13 mouse cellular contexts compared by ENCODE assay signal in the genomic region with DNA sequence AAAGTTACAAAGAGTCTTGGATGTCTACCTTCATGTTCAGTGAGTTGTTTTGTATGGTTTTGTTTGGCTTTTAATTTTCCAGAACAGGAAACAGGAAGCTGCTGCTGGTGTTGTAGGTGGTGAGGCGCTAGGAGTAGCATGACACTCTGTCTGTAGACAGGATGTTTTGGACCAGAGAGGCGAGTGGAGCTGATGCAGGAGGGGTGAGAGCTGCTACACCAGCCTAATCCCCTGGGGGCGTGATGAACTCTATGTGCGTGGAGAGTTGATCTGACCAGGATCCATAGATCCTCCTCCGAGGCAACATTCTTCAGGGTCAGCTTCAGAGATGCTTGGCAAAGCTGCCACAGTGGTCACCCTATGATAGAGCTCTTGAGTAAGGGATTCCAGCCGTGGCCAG. TPM values are rescaled to one million over a fixed set of nuclear protein-coding genes. Genes with fewer than 3 reads are reported as not detected.
DNase-seq lines count a peak whose midpoint lies in the region; ATAC-seq and TF ChIP-seq lines count a peak whose summit lies in the region.
"Had no signal": no experiment of that assay in that cellular context is flagged by ENCODE, and none has a peak within 500 bp of the region (broad histone marks: within the 10 kb centered on the region; RNA-seq: fewer than 3 reads in every experiment).

No protein-coding gene starts in this region.

- no peaks in the 10 kb centered on the region for H3K36me3 ChIP-seq in kidney, adult 2 months (ENCODE audit: control insufficient read depth, insufficient read depth, low read length)
- no peaks in the 10 kb centered on the region for H3K36me3 ChIP-seq in kidney, embryonic 14.5 days (ENCODE audit: control insufficient read depth, insufficient read depth, low read length)
- H3K36me3 ChIP-seq in heart, embryonic 15.5 days: no peaks in the 10 kb centered on the region
- no peaks in the 10 kb centered on the region for H3K36me3 ChIP-seq in lung, postnatal 0 days (ENCODE audit: insufficient read depth, low read length)
- peaks cover 96% of the 10 kb centered on the region for H3K36me3 ChIP-seq in midbrain, embryonic 10.5 days
- H3K36me3 ChIP-seq: embryonic facial prominence, embryonic 13.5 days had no signal

- no peaks in the 10 kb centered on the region for H3K4me1 ChIP-seq in kidney, adult 2 months (ENCODE audit: control insufficient read depth, insufficient read depth, low read length)
- H3K4me1 ChIP-seq in kidney, embryonic 14.5 days (ENCODE audit: control insufficient read depth, insufficient read depth, low read length): no peaks in the 10 kb centered on the region
- peaks cover 24% of the 10 kb centered on the region for H3K4me1 ChIP-seq in heart, embryonic 15.5 days (replicated peaks)
- H3K4me1 ChIP-seq in lung, postnatal 0 days (ENCODE audit: insufficient read depth, low read depth, low read length): no peaks in the 10 kb centered on the region
- peaks cover 36% of the 10 kb centered on the region for H3K4me1 ChIP-seq in midbrain, embryonic 10.5 days

- H3K27ac ChIP-seq in kidney, adult 2 months (ENCODE audit: insufficient read depth, low read depth, low read length): peak overlapping the region; percentile 51; the same call in 1 of the 2 replicates
- no peak overlapping the region for H3K27ac ChIP-seq in kidney, embryonic 14.5 days (ENCODE audit: low read depth, low read length)
- peak overlapping the region; percentile 53; the same call in 1 of the 2 replicates for H3K27ac ChIP-seq in heart, embryonic 15.5 days
- no peak overlapping the region for H3K27ac ChIP-seq in lung, postnatal 0 days (ENCODE audit: low read length)
- no peak overlapping the region for H3K27ac ChIP-seq in midbrain, embryonic 10.5 days (replicated peaks)
- H3K27ac ChIP-seq: neural tube, embryonic 12.5 days had no signal

- 61% methylated on average over 6 of the region's 6 CpGs for WGBS in kidney, adult 2 months
- 71% methylated on average over 6 of the region's 6 CpGs for WGBS in kidney, embryonic 14.5 days
- 47% methylated on average over 6 of the region's 6 CpGs for WGBS in heart, embryonic 15.5 days
- 50% methylated on average over 6 of the region's 6 CpGs for WGBS in lung, postnatal 0 days
- 77% methylated on average over 6 of the region's 6 CpGs for WGBS in midbrain, embryonic 10.5 days

- ATAC-seq in kidney, embryonic 14.5 days (ENCODE audit: low FRiP score, low TSS enrichment): no peak
- peak; percentile 54; the same call in 1 of the 2 replicates for ATAC-seq in heart, embryonic 15.5 days (replicated peaks; ENCODE audit: insufficient number of reproducible peaks, insufficient read depth, low FRiP score, low read depth)
- peak; percentile 66 for ATAC-seq in lung, postnatal 0 days

- H3K9ac ChIP-seq in kidney, embryonic 14.5 days (ENCODE audit: low read depth, low read length): no peak overlapping the region
- H3K9ac ChIP-seq in heart, embryonic 15.5 days: no peak overlapping the region
- H3K9ac ChIP-seq in lung, postnatal 0 days (replicated peaks; ENCODE audit: low read depth): no peak overlapping the region
- H3K9ac ChIP-seq: embryonic facial prominence, embryonic 13.5 days; neural tube, embryonic 12.5 days had no signal

- peak; percentile 71 for DNase-seq in kidney, adult 2 months
- peak; percentile 34 for DNase-seq in heart, postnatal 4 days
- no peak for DNase-seq in lung, postnatal 0 days (ENCODE audit: low spot score)
- no peak for DNase-seq in cerebellum, adult 18-20 months
- no peak for DNase-seq in midbrain, embryonic 10.5 days (ENCODE audit: low spot score)
- DNase-seq in urinary bladder, postnatal 36 days (ENCODE audit: low spot score in 2 of 2): no peak
- DNase-seq: cerebellum, adult 11-12 months; right cerebral cortex, postnatal 4 days had no signal

- no peaks in the 10 kb centered on the region for H3K9me3 ChIP-seq in kidney, embryonic 14.5 days (ENCODE audit: control insufficient read depth, low read length)
- H3K9me3 ChIP-seq in heart, embryonic 15.5 days (replicated peaks): no peaks in the 10 kb centered on the region
- no peaks in the 10 kb centered on the region for H3K9me3 ChIP-seq in lung, postnatal 0 days (ENCODE audit: low read length)
- no peaks in the 10 kb centered on the region for H3K9me3 ChIP-seq in midbrain, embryonic 10.5 days (replicated peaks)
- H3K9me3 ChIP-seq: embryonic facial prominence, embryonic 13.5 days; neural tube, embryonic 12.5 days had no signal

- no peak for TF ChIP-seq POLR2A in kidney, adult 2 months (IDR thresholded peaks at IDR 0.05; ENCODE audit: low read depth, low read length)

- TF ChIP-seq EP300 in lung, postnatal 0 days (IDR thresholded peaks at IDR 0.05): no peak

- no peak overlapping the region for H3K4me2 ChIP-seq in kidney, embryonic 14.5 days (replicated peaks; ENCODE audit: low read depth, low read length)
- H3K4me2 ChIP-seq in heart, embryonic 15.5 days: no peak overlapping the region
- H3K4me2 ChIP-seq in lung, postnatal 0 days (replicated peaks; ENCODE audit: low read depth, low read length): no peak overlapping the region
- H3K4me2 ChIP-seq: embryonic facial prominence, embryonic 13.5 days; neural tube, embryonic 12.5 days had no signal

- no peak for TF ChIP-seq CTCF in kidney, adult 2 months (conservative IDR thresholded peaks at IDR 0.05; ENCODE audit: insufficient read depth, insufficient read length, low read depth, low read length)
- TF ChIP-seq CTCF in lung, postnatal 0 days (IDR thresholded peaks at IDR 0.05): peak; percentile 24

- no peaks in the 10 kb centered on the region for H3K27me3 ChIP-seq in kidney, adult 2 months (replicated peaks; ENCODE audit: control insufficient read depth, insufficient read depth, low read length)
- H3K27me3 ChIP-seq in kidney, embryonic 14.5 days (ENCODE audit: control insufficient read depth, insufficient read depth, low read length): no peaks in the 10 kb centered on the region
- peaks cover 12% of the 10 kb centered on the region for H3K27me3 ChIP-seq in heart, embryonic 15.5 days
- H3K27me3 ChIP-seq in lung, postnatal 0 days (replicated peaks; ENCODE audit: insufficient read depth, low read length): no peaks in the 10 kb centered on the region
- H3K27me3 ChIP-seq in midbrain, embryonic 10.5 days (ENCODE audit: low read depth, poor library complexity, severe bottlenecking): no peaks in the 10 kb centered on the region
- H3K27me3 ChIP-seq: neural tube, embryonic 12.5 days had no signal

- no peak overlapping the region for H3K4me3 ChIP-seq in kidney, adult 2 months (ENCODE audit: insufficient read depth, low read depth, low read length)
- H3K4me3 ChIP-seq in kidney, embryonic 14.5 days (ENCODE audit: low read length): no peak overlapping the region
- no peak overlapping the region for H3K4me3 ChIP-seq in heart, embryonic 15.5 days
- no peak overlapping the region for H3K4me3 ChIP-seq in lung, postnatal 0 days (ENCODE audit: low read depth, low read length)
- no peak overlapping the region for H3K4me3 ChIP-seq in midbrain, embryonic 10.5 days
- H3K4me3 ChIP-seq: embryonic facial prominence, embryonic 13.5 days; neural tube, embryonic 12.5 days had no signal

RNA-seq across cellular contexts. Expression of gene Wscd1, which starts 25.3 kb away (rescaled TPM):
- polyA plus RNA-seq in kidney, adult 2 months (2012; rRNA removed): 11.5 and 12.5 TPM in 2 replicates
- 5.6 and 7.8 TPM in 2 replicates for polyA plus RNA-seq in kidney, embryonic 14.5 days (2014; fragmentation: Nextera tagmentation; extraction: Ambion mirVana)
- polyA plus RNA-seq in heart, embryonic 15.5 days (2015; fragmentation: Nextera tagmentation; extraction: Ambion mirVana): 4.8 and 9.0 TPM in 2 replicates
- total RNA-seq in heart, postnatal 4 days (2021): 1 to 10 TPM; 9.6 TPM
- 14.6 and 15.4 TPM in 2 replicates for polyA plus RNA-seq in lung, postnatal 0 days (2015; fragmentation: Nextera tagmentation; extraction: Ambion mirVana)
- 61.5 and 86.9 TPM in 2 replicates for polyA plus RNA-seq in midbrain, embryonic 10.5 days (2016; fragmentation: Nextera tagmentation; extraction: Ambion mirVana)
- total RNA-seq: hematopoietic stem cell, adult 5-6 weeks had no signal

Comparison
In these comparisons a context has a peak if more than half of its experiments do, and no peak if none do; other contexts are left out.
1. H3K27ac ChIP-seq: peak in kidney, adult 2 months (single experiment) and heart, embryonic 15.5 days (single experiment); none in kidney, embryonic 14.5 days (single experiment), lung, postnatal 0 days (single experiment) and midbrain, embryonic 10.5 days (single experiment).
2. DNase-seq: peak in kidney, adult 2 months (single experiment) and heart, postnatal 4 days (single experiment); none in lung, postnatal 0 days (single experiment), cerebellum, adult 18-20 months (0 of 2), midbrain, embryonic 10.5 days (single experiment) and urinary bladder, postnatal 36 days (0 of 2).